Mouse (Mus musculus) thymus, adult 18-20 months (tissue): Measurements from ENCODE around the gene Cep170b.

Experiments
- DNase-seq, 2 experiments: peaks; one replicate each; pipeline ENCODE4 v3.0.0; 2022; ENCODE audit warnings: mixed read lengths in 2 of 2

Gene Cep170b

DNA sequence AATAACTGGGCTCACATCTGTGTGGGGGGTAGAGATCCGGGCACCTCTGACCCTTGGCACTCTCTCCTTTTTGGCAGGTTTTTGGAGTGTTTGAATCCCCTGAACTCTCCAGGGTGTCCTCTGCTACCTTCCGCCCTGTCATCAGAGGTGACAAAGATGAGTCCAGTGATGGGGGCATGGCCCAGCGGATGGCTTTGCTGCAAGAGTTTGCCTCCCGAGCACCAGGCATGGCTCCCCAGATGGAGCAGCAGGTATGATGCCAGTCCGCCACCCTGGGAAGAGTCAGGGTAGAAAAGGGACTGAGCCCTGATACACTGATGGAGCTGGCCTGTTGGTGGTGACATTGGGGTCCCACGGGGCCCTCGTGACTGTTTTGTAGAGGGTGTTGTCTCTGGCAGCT, 16.8 kb downstream of the Cep170b start:
- DNase-seq: no peak

DNA sequence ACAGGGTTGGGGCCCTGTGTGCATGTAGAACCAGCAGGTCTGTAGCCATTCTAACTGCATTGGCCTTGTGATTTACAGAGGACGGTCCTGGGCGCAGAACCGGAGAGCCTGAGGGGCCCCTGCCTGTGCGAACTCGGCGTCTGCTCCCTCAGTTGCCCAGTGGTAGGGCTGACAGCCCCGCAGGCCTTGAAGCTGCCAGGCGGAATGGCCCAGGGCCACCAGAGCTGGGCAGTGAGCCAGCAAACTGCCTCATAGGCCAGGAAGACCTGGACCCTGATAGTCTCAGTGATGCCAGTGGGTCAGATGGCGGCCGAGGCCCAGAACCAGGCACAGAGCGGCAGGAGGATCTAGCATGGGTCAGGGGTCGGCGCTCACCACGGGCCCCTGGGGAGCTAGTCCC, 17.5 kb downstream of the Cep170b start:
- DNase-seq: no peak

- peak in 1 of 2 experiments; percentile 2 for DNase-seq
These were observed 18.2 kb downstream of the Cep170b start for GRCm38 (mm10) chr12:112738281-112739022.

GRCm38 (mm10) chr12:112739023-112739568, 18.8 kb downstream of the Cep170b start:
- DNase-seq: peak in 1 of 2 experiments; percentile 0

DNA sequence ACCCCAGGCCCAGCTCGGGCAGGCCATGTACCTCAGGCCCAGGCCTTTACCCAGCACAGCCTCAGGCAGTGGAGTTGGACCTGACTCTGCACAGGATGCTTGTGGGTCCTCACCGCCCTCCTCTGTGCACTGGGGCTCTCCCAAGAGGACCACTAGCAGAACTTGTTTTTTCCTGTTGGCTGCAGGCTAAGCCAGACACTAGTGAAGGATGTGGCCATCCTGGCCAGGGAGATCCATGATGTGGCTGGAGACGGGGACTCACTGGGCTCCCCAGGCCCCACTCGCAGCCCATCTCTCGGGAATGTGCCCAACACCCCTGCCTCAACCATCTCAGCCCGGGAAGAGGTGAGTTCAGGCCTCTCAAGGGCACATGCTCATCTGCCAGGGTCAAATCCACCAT, 22.5 kb downstream of the Cep170b start:
- peak in 1 of 2 experiments; percentile 2 for DNase-seq

- DNase-seq: peak; percentile 62 to 67
These were observed 23.1 kb downstream of the Cep170b start for GRCm38 (mm10) chr12:112743168-112743975.

- DNase-seq: peak in 1 of 2 experiments; percentile 0
These were observed 24.0 kb downstream of the Cep170b start for GRCm38 (mm10) chr12:112744211-112744610.

DNA sequence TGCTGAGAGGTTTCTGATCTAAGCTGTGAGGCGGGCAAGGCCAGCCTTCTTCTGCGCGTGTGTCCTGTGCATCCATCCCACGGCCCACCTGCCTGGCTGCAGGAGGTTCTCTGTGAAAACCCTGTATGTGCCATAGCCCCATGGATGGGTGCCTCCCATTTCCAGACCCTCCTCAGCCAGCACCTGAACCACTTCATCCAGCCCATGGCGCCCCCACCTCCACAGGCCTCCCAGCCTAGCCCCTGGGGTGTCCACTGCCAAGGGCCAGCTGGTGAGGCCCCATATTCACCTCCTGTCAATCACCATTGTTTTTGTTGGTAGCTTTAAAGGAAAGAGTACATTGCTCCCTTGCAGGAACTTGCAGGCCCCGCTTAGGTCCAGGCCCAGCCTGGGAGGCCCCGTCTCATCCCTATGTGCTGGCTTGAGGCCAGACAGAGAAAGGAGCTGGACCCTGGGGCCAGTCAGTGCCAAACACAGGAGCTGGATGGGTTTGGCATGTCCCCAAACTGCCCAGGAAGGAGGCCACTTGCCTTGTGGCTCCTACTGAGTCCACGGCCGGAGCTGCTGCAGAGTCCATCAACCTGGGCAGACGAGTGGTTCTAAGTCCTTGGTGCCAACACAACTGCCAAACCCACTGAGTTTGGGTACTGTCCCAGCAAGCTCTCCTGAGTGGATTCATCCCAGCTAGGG, 24.8 kb downstream of the Cep170b start:
- peak in 1 of 2 experiments; percentile 3 for DNase-seq

DNA sequence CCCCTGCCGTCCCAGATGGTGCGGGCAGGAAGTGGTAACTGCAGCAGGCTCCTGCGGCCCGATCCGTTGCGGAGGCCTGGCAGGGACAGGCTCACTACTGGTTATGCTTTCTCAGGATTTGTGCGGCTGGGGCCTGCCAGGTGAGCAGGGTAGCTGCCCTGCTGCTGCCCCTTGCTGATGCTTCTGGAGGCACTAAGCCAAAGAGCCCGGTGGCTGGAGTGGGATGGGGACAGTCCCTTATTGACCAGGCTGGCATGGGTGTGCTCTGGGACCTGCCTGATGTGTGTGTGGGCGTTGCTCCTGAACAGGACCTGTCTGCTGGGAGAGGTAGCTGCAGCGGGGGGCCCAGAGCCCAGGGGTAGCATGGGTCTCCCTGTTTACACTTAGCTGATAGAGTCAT, 25.5 kb downstream of the Cep170b start:
- peak in 1 of 2 experiments; percentile 1 for DNase-seq

GRCm38 (mm10) chr12:112746461-112746807, 26.2 kb downstream of the Cep170b start:
- DNase-seq: peak in 1 of 2 experiments; percentile 1

- DNase-seq: no peak
These were observed 26.8 kb downstream of the Cep170b start for GRCm38 (mm10) chr12:112746808-112747605.

- no peak for DNase-seq
These were observed 27.3 kb downstream of the Cep170b start for GRCm38 (mm10) chr12:112747606-112747970.

- no peak for DNase-seq
These were observed 30.7 kb downstream of the Cep170b start for GRCm38 (mm10) chr12:112750976-112751375.

DNA sequence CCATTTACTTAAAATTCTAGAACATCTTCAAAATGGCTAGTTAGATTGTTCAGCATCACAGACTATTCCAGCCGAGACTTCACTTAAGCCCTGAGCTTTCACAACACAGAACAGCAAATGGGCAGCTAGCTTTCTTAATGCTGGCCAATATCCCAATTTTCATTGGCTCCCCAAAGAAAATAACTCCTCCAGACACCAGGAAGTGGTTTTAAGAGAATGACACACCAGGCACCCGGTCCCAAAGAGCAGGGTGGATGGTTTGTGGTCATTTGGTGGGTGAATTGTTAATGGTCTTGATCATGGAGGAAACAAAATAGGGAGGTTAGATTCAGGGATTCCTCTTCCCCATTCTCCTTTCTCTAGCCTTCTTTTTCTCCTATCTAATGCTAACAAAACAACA, 32.1 kb downstream of the Cep170b start:
- no peak for DNase-seq

DNA sequence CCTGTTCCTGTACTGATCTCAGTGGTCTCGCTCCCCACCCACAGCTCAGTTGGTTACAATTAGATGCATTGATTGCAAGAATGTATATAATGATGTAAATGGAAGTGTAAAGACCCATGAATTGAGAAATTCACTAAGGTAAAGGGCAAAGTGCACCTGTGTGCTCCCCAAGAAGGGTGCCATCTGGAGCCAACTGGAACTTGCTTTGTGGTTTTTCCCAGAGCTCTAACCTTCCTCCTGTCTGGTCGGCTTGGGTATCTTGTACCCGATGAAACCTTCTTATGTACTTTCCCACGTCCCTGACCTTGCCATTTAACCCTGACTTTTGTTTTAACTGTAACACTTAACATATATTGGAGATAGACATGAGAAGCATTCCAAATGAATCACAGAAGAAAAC, 35.6 kb downstream of the Cep170b start:
- DNase-seq: no peak

DNA sequence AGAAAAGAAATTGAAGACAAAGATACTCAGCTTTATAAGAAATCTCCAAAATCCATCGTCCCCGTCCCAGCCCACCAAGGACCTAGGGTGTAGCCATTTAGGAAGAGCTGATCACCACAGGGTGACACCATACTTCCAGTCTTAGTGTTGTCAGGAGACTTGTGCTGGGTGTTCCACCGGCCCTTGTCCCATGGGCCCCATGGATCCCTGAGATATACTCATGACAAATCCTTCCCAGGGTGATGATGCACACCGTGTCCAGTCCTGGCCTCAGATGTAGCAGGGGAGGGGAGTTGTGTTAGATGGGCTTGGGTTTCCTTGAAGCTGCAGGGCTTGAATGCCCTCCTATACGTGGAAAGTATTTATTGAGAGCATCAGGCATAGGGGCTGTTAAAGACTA, 37.6 kb downstream of the Cep170b start:
- no peak for DNase-seq

DNA sequence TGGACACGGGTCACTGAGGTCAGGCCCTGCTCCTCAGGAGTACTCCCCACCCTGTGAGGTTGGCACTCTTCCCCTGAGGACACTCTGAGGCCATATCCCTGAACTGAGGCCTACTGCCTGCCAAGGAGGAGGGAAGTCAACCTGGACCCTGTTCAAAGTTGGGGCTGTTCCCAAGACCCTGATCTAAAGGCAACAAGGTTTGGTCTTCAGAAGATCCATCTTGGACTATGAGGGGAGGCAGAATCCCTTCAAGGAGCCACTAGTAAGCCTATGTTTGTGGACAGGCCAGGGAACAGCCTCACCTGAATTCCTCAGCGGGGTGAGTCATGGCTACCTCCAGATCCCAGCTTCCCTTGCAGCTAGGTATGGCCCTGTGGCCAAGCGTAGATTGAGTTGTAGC, 39.2 kb downstream of the Cep170b start:
- no peak for DNase-seq

DNA sequence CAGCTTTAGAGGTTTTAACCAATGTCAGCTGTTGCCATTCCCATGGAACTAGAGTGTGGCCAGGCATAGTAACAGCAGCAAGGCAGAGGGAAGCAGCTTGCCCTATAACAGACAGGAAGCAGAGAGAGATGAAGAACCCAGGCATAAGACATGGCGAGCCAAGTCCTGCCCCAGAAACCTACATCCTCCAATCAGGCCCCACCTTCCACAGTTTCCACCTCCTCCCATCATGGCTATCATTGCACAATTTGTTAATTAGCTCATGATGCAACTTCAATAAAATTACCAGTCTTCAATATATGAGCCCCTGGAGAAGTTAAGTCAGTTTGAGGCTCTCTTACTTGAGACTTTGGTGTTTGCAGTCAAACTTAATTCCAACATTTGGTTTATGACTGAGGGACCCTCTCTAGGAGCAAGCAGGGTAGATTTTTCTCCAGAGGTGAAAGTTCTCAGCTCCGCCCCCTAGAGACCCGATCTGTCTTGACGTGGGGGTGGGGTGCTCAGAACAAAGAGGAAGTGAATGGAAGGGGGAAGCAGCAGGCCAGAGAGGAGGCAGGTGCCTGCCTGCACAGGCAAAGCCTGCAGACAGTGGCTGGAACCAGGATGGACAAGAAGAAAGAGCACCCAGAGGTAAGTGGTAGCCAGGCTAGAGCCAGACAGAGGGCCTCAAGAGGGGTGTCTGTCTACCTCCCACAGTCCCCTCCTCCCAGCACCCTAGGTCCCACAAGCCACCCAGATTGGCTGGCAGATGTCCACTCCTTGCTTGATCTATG, 40.1 kb downstream of the Cep170b start, which contains the start of gene Pld4:
TSS of gene Pld4 (plus strand) at position 502 of the 773 bp plus-strand sequence.
- no peak for DNase-seq

GRCm38 (mm10) chr12:112761411-112761810, 41.2 kb downstream of the Cep170b start:
- no peak for DNase-seq

DNA sequence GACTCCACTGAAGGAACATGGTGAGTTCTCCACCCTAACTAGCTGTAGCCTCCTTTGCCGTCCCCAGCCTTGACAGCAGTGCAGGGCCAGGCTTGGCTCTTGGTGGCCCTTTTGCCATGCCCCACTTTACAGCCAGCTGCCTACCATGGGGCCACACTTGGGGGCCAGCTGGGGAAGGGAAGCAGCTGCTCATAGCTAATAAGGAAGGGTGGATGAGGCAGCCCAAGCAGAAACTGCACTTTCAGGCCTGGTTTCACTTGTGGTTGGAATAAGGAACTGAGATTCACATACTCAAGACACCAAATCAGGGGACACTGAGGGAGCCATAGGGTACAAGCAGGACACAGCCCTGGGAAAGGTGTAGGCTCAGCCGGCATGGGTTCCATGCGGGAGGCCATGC, 41.8 kb downstream of the Cep170b start:
- DNase-seq: no peak

GRCm38 (mm10) chr12:112763176-112763575, 42.9 kb downstream of the Cep170b start:
- no peak for DNase-seq

DNA sequence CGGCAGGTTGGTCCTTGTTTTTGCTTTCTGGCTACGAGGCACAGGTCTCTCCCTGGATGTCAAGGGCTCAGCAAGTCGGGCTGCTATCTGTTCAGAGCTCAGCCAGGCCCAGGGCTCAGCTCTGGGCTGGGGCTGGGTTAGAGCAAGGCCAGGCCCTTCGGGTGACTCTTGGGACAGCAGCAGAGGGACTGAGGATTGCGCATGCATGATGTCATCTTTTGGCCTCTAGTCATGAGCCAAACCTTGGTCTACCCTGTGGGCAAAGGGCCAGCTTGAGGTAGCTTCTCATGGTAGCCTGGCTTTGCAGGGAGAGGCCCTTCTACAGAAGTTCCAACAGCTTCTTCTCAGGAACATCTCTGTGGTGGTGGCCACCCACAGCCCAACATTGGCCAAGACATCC, 43.9 kb downstream of the Cep170b start:
- no peak for DNase-seq
